Mouse (Mus musculus) liver, postnatal 0 days (tissue): ENCODE measurements around the gene Susd4.

Experiments
- CTCF ChIP-seq: sonication (generic); IDR thresholded peaks from 2 replicates; pipeline ENCODE4 v1.5.1; 2016; ENCODE audit warnings: antibody characterized with exemption, low read depth
- EP300 ChIP-seq: IDR thresholded peaks from 2 replicates; pipeline ENCODE4 v1.6.1; 2016; ENCODE audit warnings: antibody characterized with exemption, low read depth, mild to moderate bottlenecking

- TF ChIP-seq CTCF (no peak), EP300 (no peak)
Observed at GRCm38 (mm10) chr1:182856636-182857035, 93.0 kb downstream of the Susd4 start.
